Mouse (Mus musculus) heart, embryonic 15.5 days (tissue): ENCODE data around the gene Unk. TPM values are rescaled to one million over a fixed set of nuclear protein-coding genes. Genes with fewer than 3 reads are reported as not detected.

Experiments used
- ATAC-seq: fragments of 200-750 bp; cut with Nextera tagmentation; replicated peaks from 2 replicates; pipeline ENCODE4 v1.8.0; 2017; ENCODE audit warnings: low read depth, moderate TSS enrichment; ENCODE audit not compliant: insufficient number of reproducible peaks, insufficient read depth, low FRiP score
- H3K27ac ChIP-seq: fragments of 300-500 bp; sonication (generic); 2 replicates; pipeline ENCODE4 v1.5.1; 2015; ENCODE audit warnings: mild to moderate bottlenecking, inconsistent platforms
- H3K27me3 ChIP-seq: fragments of 300-500 bp; sonication (generic); 2 replicates; pipeline ENCODE4 v1.6.1; 2015; ENCODE audit warnings: inconsistent platforms
- H3K36me3 ChIP-seq: fragments of 300-500 bp; sonication (generic); 2 replicates; pipeline ENCODE4 v1.6.1; 2015; ENCODE audit warnings: mild to moderate bottlenecking, inconsistent platforms
- H3K4me1 ChIP-seq: fragments of 300-500 bp; sonication (generic); replicated peaks from 2 replicates; pipeline ENCODE4 v1.6.1; 2015; ENCODE audit warnings: inconsistent platforms
- H3K4me2 ChIP-seq: fragments of 300-500 bp; sonication (generic); 2 replicates; pipeline ENCODE4 v1.6.1; 2015; ENCODE audit warnings: inconsistent platforms, mild to moderate bottlenecking, moderate library complexity
- H3K4me3 ChIP-seq: fragments of 300-500 bp; sonication (generic); 2 replicates; pipeline ENCODE4 v1.5.1; 2015; ENCODE audit warnings: mild to moderate bottlenecking, inconsistent platforms
- H3K9ac ChIP-seq: fragments of 300-500 bp; sonication (generic); 2 replicates; pipeline ENCODE4 v1.6.1; 2015; ENCODE audit warnings: mild to moderate bottlenecking, inconsistent platforms
- H3K9me3 ChIP-seq: fragments of 300-500 bp; sonication (generic); replicated peaks from 2 replicates; pipeline ENCODE4 v1.6.1; 2016; ENCODE audit warnings: inconsistent platforms
- WGBS: fragments of 180-500 bp; shearing (Covaris S2); methylation state at CpG from one replicate; pipeline ENCODE4 v1.1.7; 2015; ENCODE audit warnings: mixed read lengths; 5-methylcytosine and 5-hydroxymethylcytosine counted together
- polyA plus RNA-seq: library from polyadenylated mRNA; unstranded; fragments of >200 nt; fragmentation: Nextera tagmentation; extraction: Ambion mirVana; gene quantifications from 2 replicates; pipeline ENCODE4 v1.2.1, GENCODE M21; 2015

The Unk gene
- polyA plus RNA-seq, 1 experiment from 2014 or later, result 19.5 TPM

DNA sequence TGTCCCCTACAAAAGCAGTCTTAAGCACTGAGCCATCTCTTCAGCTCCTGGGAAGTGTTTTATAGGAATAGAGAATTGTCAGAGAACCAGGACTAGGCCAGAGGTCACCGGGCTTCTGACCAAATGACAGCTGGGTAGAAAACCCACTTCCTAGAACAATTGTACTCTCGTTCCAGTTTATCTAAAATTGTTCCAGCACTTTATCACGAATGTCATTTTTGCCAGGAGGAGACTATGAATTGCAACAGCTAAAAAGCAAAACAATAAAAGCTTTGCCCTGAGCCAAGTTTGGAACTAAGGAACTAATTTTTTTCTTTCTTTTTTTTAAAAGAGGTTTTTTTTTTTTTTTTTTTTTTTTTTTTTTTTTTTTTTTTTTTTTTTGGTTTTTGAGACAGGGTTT, 65.5 kb downstream of the Unk start:
- WGBS, result 51% methylated on average over 3 of the region's 3 CpGs
- H3K4me2 ChIP-seq, result no peak overlapping the region
- H3K4me3 ChIP-seq, result no peak overlapping the region
- no peaks in the 10 kb centered on the region for H3K9me3 ChIP-seq
- no peaks in the 10 kb centered on the region for H3K27me3 ChIP-seq
- no peak for ATAC-seq
- H3K36me3 ChIP-seq, result no peaks in the 10 kb centered on the region
- peak overlapping the region; percentile 71 for H3K27ac ChIP-seq
- no peak overlapping the region for H3K9ac ChIP-seq
- peaks cover 26% of the 10 kb centered on the region for H3K4me1 ChIP-seq

DNA sequence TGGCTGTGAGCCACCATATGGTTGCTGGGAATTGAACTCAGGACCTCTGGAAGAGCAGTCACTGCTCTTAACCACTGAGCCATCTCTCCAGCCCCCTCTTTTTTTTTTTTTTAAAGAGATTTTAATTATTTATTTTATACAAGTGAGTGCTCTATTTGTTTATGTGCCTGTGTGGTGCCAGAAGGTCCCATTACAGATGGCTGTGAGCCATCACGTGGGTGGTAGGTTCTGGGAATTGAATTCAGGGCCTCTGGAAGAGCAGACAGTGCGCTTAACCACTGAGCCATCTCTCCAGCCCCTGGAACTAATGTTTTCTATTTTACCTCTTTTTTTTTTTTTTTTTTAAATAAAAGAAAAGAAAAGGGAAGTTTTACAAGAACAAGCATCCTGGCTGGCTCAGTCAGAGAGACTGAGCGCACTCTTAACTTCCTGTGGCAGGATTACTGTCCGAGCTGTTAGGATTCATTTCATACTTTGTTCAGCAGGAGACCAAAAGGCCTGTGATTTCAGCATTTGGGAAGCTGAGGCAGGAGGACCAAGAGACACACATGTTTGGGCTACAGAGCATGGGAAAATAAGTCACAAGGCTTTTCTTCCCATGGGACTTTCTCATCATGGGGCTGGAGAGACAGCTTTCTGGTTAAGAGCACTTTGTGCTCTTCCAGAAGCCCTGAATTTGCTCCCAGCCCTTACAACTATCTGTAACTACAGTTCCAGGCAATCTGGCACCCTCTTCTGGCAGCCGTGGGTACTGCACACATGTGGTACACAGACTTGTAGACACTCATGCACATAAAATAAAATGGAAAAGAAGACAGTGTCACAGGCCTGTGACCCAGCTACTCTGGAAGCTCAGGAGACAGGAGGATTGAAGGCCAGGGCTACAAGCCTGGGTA, 66.3 kb downstream of the Unk start:
- no peaks in the 10 kb centered on the region for H3K27me3 ChIP-seq
- no peaks in the 10 kb centered on the region for H3K36me3 ChIP-seq
- H3K4me1 ChIP-seq, result peaks cover 35% of the 10 kb centered on the region
- 88% methylated on average over 5 of the region's 5 CpGs for whole genome bisulfite sequencing
- H3K4me2 ChIP-seq, result no peak overlapping the region
- H3K9me3 ChIP-seq, result no peaks in the 10 kb centered on the region
- no peak overlapping the region for H3K9ac ChIP-seq
- ATAC-seq, result no peak
- no peak overlapping the region for H3K27ac ChIP-seq
- H3K4me3 ChIP-seq, result no peak overlapping the region

DNA sequence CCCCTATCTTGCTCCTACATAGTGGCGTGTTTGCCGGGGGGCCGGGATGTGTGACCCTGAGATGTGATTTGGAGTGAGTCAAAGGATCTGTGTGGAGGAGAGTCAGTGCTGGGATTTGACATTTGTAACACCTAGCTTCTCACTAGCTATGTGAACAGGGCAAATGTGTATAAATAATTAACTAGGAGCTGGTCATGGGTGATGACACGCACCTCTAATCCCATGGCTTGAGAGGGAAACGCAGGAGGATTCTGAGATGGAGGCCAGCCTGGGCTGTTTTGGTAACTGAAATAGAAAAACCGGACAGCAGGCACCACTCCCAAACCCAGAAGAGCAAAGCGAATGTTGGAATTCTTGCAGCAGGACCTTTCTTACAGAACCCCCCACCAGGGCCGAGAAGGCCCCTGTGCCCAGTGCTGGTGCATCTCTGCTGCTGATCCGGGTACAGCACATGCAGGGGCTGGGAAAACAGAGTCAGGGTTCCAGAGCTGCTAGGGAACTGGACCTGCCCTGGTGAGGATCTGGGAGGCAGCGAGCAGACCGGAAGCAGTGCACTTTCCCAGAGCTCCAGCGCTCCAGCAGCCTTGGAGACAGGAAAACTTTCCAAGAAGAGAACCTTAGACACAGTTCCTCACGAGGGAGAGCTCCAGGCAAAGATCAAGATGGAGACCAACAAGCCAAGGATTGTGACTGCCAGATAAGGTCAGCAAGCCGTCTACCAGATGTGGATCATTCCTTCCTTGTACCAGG, 68.8 kb downstream of the Unk start:
- ATAC-seq, result no peak
- H3K4me1 ChIP-seq, result peaks cover 54% of the 10 kb centered on the region
- H3K27me3 ChIP-seq, result no peaks in the 10 kb centered on the region
- H3K9ac ChIP-seq, result no peak overlapping the region
- H3K36me3 ChIP-seq, result no peaks in the 10 kb centered on the region
- no peak overlapping the region for H3K4me2 ChIP-seq
- no peaks in the 10 kb centered on the region for H3K9me3 ChIP-seq
- WGBS, result 59% methylated on average over 14 of the region's 14 CpGs
- H3K27ac ChIP-seq, result peak overlapping the region; percentile 96
- no peak overlapping the region for H3K4me3 ChIP-seq

DNA sequence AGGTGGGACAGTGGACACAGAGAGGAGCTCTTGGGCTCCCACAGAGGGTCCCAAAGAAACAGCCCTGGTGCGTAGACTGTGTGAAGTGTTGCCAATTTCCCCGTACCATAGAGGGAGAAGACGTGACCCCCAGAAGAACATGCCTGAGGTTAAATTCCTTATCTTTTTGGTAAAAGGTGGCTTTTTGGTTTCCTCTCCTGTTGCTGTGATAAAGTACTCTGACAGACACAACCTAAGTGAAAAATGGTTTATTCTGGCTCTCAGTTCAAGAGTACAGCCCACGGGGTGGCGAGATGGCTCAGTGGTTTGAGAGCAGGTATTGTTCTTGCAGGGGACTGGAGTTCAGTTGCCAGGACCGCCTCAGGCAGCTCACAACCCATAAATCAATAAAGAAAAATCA, 69.3 kb downstream of the Unk start:
- Histone ChIP-seq H3K4me3 (no peak overlapping the region), H3K36me3 (no peaks in the 10 kb centered on the region), H3K27ac (peak overlapping the region; percentile 96), H3K27me3 (no peaks in the 10 kb centered on the region), H3K9me3 (no peaks in the 10 kb centered on the region), H3K9ac (no peak overlapping the region), H3K4me1 (peaks cover 56% of the 10 kb centered on the region), H3K4me2 (no peak overlapping the region)
- ATAC-seq, result no peak
- WGBS, result 80% methylated on average over 6 of the region's 6 CpGs

DNA sequence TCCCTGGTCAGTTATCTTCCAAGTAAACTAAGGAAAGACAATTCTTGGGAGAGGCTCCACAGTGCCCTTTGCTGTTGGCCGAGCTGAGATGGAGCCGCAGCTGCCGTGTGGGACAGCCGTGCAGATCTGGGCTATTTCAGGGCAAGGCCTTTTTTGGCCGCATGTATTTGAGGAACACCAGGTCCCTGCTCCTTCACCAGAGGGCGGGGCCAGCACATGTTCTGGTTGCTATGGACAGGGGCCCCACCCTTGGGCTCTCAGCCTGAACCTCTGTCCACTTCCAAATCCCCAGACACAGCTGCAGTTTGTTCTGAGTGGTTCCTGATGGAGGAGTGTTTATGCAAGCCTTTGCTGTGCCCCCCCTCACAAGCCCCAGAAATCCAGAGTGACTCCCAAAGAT, 70.3 kb downstream of the Unk start:
- H3K9ac ChIP-seq, result no peak overlapping the region
- WGBS, result 30% methylated on average over 6 of the region's 6 CpGs
- ATAC-seq, result peak; percentile 30; the same call in 1 of the 2 replicates
- H3K4me1 ChIP-seq, result peaks cover 64% of the 10 kb centered on the region
- no peaks in the 10 kb centered on the region for H3K27me3 ChIP-seq
- no peaks in the 10 kb centered on the region for H3K9me3 ChIP-seq
- no peak overlapping the region for H3K4me2 ChIP-seq
- peak overlapping the region; percentile 96 for H3K27ac ChIP-seq
- no peak overlapping the region for H3K4me3 ChIP-seq
- H3K36me3 ChIP-seq, result peaks cover under 1% of the 10 kb centered on the region

DNA sequence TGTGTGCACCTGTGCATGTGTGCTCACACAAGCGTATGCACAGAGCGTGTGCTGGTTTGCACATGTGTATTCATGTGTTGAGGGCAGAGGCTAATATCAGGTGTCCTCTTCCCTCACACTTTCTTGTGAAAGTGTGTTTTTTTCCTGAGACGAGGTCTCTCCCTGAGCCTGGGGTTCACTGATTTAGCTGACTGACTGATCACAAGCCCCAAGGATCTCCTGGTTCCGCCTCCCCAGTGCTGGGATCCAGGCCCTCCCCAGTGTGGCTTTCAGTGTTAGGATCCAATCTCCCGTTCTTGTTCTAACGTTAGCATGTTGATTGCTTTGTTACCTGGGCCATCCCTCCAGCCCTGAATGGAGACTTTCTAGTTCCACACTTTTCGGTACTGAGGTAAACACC, 70.7 kb downstream of the Unk start:
- WGBS, result 78% methylated on average over 7 of the region's 7 CpGs
- ATAC-seq, result no peak
- Histone ChIP-seq H3K27ac (peak overlapping the region; percentile 96), H3K9ac (no peak overlapping the region; the same call in 1 of the 2 replicates), H3K4me3 (no peak overlapping the region), H3K36me3 (peaks cover 5% of the 10 kb centered on the region), H3K27me3 (no peaks in the 10 kb centered on the region), H3K4me2 (no peak overlapping the region), H3K9me3 (no peaks in the 10 kb centered on the region), H3K4me1 (peaks cover 68% of the 10 kb centered on the region)

DNA sequence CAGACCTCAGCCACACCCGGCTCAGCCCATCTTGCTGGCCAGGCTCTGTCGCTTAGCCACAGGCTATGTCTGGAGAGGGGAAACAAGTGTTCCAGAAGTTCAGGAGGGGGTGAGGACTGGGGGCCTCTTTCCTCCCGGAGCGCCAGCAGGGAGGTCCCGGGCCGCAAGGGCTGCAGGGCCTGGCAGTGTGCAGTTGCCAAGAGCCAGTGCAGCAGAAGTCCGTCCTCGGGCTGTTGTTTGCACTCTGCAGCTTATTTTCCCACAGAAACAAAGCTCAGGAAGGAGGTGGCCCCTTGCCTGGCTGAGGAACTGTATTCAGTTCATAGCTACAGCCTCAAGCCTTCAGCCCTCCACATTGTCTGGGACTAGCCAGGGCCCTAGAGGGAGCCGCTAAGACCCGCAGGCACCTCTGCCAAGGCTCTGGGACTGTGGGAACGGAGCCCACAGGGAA, 71.8 kb downstream of the Unk start:
- peak; percentile 60 for ATAC-seq
- Histone ChIP-seq H3K4me2 (peak overlapping the region; percentile 12; the same call in 1 of the 2 replicates), H3K9ac (peak overlapping the region; percentile 40), H3K9me3 (no peaks in the 10 kb centered on the region), H3K27me3 (no peaks in the 10 kb centered on the region), H3K36me3 (peaks cover 10% of the 10 kb centered on the region), H3K4me3 (no peak overlapping the region), H3K4me1 (peaks cover 79% of the 10 kb centered on the region), H3K27ac (peak overlapping the region; percentile 96)
- WGBS, result 25% methylated on average over 11 of the region's 11 CpGs

DNA sequence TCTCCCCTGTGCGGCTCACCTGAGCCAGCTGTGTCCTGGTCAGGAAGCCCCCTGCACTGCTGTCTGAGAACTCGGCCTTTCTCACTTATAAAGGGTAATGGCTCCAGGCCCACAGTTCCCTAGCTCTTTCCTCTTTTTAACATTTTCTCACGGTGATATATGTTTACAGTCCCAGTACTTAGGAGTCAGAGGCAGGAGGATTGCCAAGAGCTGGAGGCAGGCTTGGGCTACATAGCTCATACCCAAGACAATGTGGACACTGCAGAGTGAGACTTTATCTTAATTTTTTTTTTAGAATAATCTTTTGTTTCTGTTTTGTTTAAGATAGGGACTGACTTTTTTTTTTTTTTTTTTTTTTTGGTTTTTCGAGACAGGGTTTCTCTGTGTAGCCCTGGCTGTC, 72.3 kb downstream of the Unk start:
- Histone ChIP-seq H3K27me3 (no peaks in the 10 kb centered on the region), H3K36me3 (peaks cover 10% of the 10 kb centered on the region), H3K9me3 (no peaks in the 10 kb centered on the region), H3K27ac (peak overlapping the region; percentile 96), H3K4me1 (peaks cover 85% of the 10 kb centered on the region), H3K4me3 (no peak overlapping the region), H3K9ac (peak overlapping the region; percentile 40; the same call in 1 of the 2 replicates), H3K4me2 (peak overlapping the region; percentile 12; the same call in 1 of the 2 replicates)
- WGBS, result 52% methylated on average over 3 of the region's 4 CpGs
- ATAC-seq, result 0 out of 2 replicates have a peak, but pooled peaks have one; percentile 28

DNA sequence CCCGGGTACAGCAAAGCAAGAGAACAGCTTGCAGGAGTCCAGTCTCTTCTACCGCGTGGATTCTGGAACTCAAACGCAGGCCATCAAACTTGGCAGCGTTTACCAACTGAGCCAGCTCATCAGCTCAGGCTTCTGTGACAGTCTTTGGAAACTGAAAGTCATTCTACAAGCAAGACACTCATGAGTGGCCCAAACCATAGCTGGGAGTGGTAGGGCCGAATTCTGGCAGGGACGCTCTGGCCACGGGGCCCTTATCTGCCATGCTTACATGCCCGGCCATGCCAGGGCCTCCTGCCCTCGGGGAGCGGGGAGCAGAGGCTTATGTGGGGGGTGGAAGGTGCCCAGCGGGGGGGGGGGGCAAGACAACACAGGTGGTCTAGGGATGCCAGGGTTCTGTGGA, 73.5 kb downstream of the Unk start:
- H3K4me2 ChIP-seq, result peak overlapping the region; percentile 30

DNA sequence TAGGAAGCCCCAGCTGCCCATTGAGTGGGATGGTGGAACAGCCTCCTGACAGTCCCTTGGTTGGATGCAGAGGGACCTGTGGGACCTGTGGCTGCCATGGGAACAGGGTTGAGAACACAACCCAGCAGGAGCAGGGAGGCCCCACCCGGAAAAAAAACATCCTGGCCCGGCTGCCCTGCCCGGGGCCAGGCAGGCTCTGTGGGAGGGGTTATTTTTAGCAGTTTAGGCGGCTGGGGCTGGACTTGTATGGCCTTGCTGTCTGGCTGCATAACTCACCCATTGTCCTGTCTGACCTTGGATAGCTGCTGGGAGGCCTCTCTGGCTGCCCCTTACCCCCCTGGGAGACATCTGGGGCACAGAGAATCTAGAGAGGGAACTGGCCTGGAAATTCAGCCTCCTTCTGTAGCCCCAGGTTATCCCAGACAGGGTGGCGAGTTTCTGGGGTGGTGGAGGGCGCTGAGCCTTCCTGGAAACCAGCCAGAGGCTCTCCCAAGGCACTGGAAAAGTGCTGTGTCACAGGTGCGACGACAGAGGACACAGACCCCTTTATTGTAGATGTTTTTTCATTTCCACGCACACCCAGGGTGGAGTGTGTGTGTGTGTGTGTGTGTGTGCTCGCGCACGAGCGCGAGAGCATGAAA, 74.0 kb downstream of the Unk start:
- no peak overlapping the region for H3K4me3 ChIP-seq
- H3K36me3 ChIP-seq, result peaks cover 10% of the 10 kb centered on the region
- peak; percentile 72 for ATAC-seq
- WGBS, result 24% methylated on average over 14 of the region's 14 CpGs
- peaks cover 92% of the 10 kb centered on the region for H3K4me1 ChIP-seq
- no peaks in the 10 kb centered on the region for H3K9me3 ChIP-seq
- peak overlapping the region; percentile 22 for H3K9ac ChIP-seq
- H3K27me3 ChIP-seq, result no peaks in the 10 kb centered on the region
- H3K4me2 ChIP-seq, result peak overlapping the region; percentile 30
- peak overlapping the region; percentile 96 for H3K27ac ChIP-seq

More for the DNA sequence above, 73.5 kb downstream of the Unk start:
- Histone ChIP-seq H3K4me3 (no peak overlapping the region), H3K9ac (0 out of 2 replicates have a peak overlapping the region, but pooled peaks have one; percentile 16), H3K4me1 (peaks cover 96% of the 10 kb centered on the region), H3K27ac (peak overlapping the region; percentile 96), H3K36me3 (peaks cover 10% of the 10 kb centered on the region), H3K9me3 (no peaks in the 10 kb centered on the region), H3K27me3 (no peaks in the 10 kb centered on the region)
- WGBS, result 40% methylated on average over 11 of the region's 12 CpGs
- no peak for ATAC-seq

DNA sequence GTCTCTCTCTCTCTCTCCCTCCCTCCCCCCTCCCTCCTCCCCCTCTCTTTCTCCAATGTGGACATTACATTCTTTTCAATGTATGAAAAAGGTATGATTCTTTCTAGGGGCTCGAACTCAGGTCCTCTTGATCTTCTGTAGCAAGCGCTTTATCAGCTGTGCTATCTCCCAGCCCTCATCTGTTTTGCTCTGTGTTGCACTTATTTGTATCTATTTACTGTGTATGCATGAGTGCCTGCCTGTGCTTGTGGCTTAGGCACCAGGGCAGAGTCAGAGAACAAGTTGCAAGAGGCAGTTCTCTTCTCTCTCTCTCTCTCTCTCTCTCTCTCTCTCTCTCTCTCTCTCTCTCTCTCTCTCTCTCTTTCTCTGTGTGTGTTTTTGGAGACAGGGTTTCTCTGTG, 74.9 kb downstream of the Unk start:
- H3K27me3 ChIP-seq, result no peaks in the 10 kb centered on the region
- peak overlapping the region; percentile 96 for H3K27ac ChIP-seq
- H3K36me3 ChIP-seq, result peaks cover 10% of the 10 kb centered on the region
- peaks cover 89% of the 10 kb centered on the region for H3K4me1 ChIP-seq
- H3K9me3 ChIP-seq, result no peaks in the 10 kb centered on the region
- no peak overlapping the region for H3K4me3 ChIP-seq
- H3K4me2 ChIP-seq, result no peak overlapping the region
- 87% methylated on average over 2 of the region's 2 CpGs for WGBS
- no peak overlapping the region for H3K9ac ChIP-seq
- no peak for ATAC-seq
